Comparison of ENCODE assay signal across 10 mouse cellular contexts in genomic region chr10:107442781-107443180, GRCm38 (mm10). TPM values are rescaled to one million over a fixed set of nuclear protein-coding genes. Genes with fewer than 3 reads are reported as not detected.
A peak's percentile ranks its signal among the peaks of the same experiment; 100 is the strongest.
DNase-seq lines count a peak whose midpoint lies in the region; ATAC-seq and TF ChIP-seq lines count a peak whose summit lies in the region.
"Had no signal": no experiment of that assay in that cellular context is flagged by ENCODE, and none has a peak within 500 bp of the region (broad histone marks: within the 10 kb centered on the region; RNA-seq: fewer than 3 reads in every experiment).

No protein-coding gene starts in this region.

- H3K36me3 ChIP-seq in intestine, postnatal 0 days (ENCODE audit: control insufficient read depth, insufficient read depth), result no peaks in the 10 kb centered on the region
- no peaks in the 10 kb centered on the region for H3K36me3 ChIP-seq in intestine, embryonic 16.5 days (ENCODE audit: control insufficient read depth, insufficient read depth, low read length)
- no peaks in the 10 kb centered on the region for H3K36me3 ChIP-seq in CH12.LX (replicated peaks in 1 of 2; ENCODE audit: control insufficient read depth in 1 of 2, insufficient read depth in 1 of 2, low read length in 1 of 2)
- H3K36me3 ChIP-seq in limb, embryonic 14.5 days (ENCODE audit: control insufficient read depth, insufficient read depth, low read length), result no peaks in the 10 kb centered on the region
- H3K36me3 ChIP-seq in intestine, embryonic 15.5 days, result no peaks in the 10 kb centered on the region

- H3K4me3 ChIP-seq in intestine, postnatal 0 days (ENCODE audit: low read depth, low read length), result no peak overlapping the region
- no peak overlapping the region for H3K4me3 ChIP-seq in intestine, embryonic 16.5 days (ENCODE audit: low read length)
- no peak overlapping the region for H3K4me3 ChIP-seq in CH12.LX (replicated peaks in 1 of 3; ENCODE audit: low read depth in 2 of 3, low read length in 2 of 3, poor library complexity in 1 of 3)
- H3K4me3 ChIP-seq in limb, embryonic 14.5 days (replicated peaks; ENCODE audit: low read length), result no peak overlapping the region
- no peak overlapping the region for H3K4me3 ChIP-seq in intestine, embryonic 15.5 days (replicated peaks)

- H3K4me2 ChIP-seq in intestine, postnatal 0 days (replicated peaks; ENCODE audit: low read depth), result no peak overlapping the region
- no peak overlapping the region for H3K4me2 ChIP-seq in intestine, embryonic 16.5 days (ENCODE audit: low read depth, low read length)
- H3K4me2 ChIP-seq in CH12.LX (ENCODE audit: insufficient read depth, low read depth, poor library complexity, severe bottlenecking), result no peak overlapping the region
- no peak overlapping the region for H3K4me2 ChIP-seq in limb, embryonic 14.5 days (replicated peaks; ENCODE audit: low read depth, low read length, severe bottlenecking)
- no peak overlapping the region for H3K4me2 ChIP-seq in intestine, embryonic 15.5 days (replicated peaks)

- no peaks in the 10 kb centered on the region for H3K27me3 ChIP-seq in intestine, postnatal 0 days (replicated peaks; ENCODE audit: control insufficient read depth, insufficient read depth, low read length)
- no peaks in the 10 kb centered on the region for H3K27me3 ChIP-seq in intestine, embryonic 16.5 days (replicated peaks; ENCODE audit: control insufficient read depth, insufficient read depth, low read length)
- no peaks in the 10 kb centered on the region for H3K27me3 ChIP-seq in CH12.LX (replicated peaks)
- H3K27me3 ChIP-seq in limb, embryonic 14.5 days (ENCODE audit: control insufficient read depth, insufficient read depth, low read length), result no peaks in the 10 kb centered on the region
- H3K27me3 ChIP-seq in intestine, embryonic 15.5 days (replicated peaks), result no peaks in the 10 kb centered on the region

- no peak for ATAC-seq in intestine, postnatal 0 days
- ATAC-seq in intestine, embryonic 16.5 days, result no peak
- ATAC-seq in limb, embryonic 14.5 days (ENCODE audit: low FRiP score, low read depth), result no peak
- ATAC-seq in intestine, embryonic 15.5 days, result no peak

- 13% methylated on average over 4 of the region's 4 CpGs for WGBS in intestine, postnatal 0 days
- 11% methylated on average over 4 of the region's 4 CpGs for WGBS in intestine, embryonic 16.5 days
- WGBS in limb, embryonic 14.5 days, result 9% methylated on average over 4 of the region's 4 CpGs
- WGBS in intestine, embryonic 15.5 days, result 9% methylated on average over 4 of the region's 4 CpGs

- no peak overlapping the region for H3K27ac ChIP-seq in intestine, postnatal 0 days (ENCODE audit: low read depth, low read length)
- H3K27ac ChIP-seq in intestine, embryonic 16.5 days (ENCODE audit: low read length), result no peak overlapping the region
- no peak overlapping the region for H3K27ac ChIP-seq in CH12.LX (ENCODE audit: insufficient read depth, low read depth)
- no peak overlapping the region for H3K27ac ChIP-seq in limb, embryonic 14.5 days (replicated peaks; ENCODE audit: low read depth, low read length)
- H3K27ac ChIP-seq in intestine, embryonic 15.5 days, result no peak overlapping the region

- no peaks in the 10 kb centered on the region for H3K79me2 ChIP-seq in CH12.LX (replicated peaks; ENCODE audit: control insufficient read depth, extremely low read depth, insufficient read depth, poor library complexity, severe bottlenecking)

- peak; percentile 80 for TF ChIP-seq CTCF in intestine, postnatal 0 days (IDR thresholded peaks at IDR 0.05; ENCODE audit: low read depth)
- TF ChIP-seq CTCF in CH12.LX (conservative IDR thresholded peaks at IDR 0.05 in 1 of 2, IDR thresholded peaks at IDR 0.05 in 1 of 2; ENCODE audit: low read depth in 2 of 2, low read length in 2 of 2), result peak; percentile 18 to 45; a peak in 3 of 4 replicates

- no peak for TF ChIP-seq EP300 in CH12.LX (IDR thresholded peaks at IDR 0.05; ENCODE audit: low read length)

- no peak for TF ChIP-seq POLR2A in CH12.LX (IDR thresholded peaks at IDR 0.05; ENCODE audit: low read depth, low read length)
- TF ChIP-seq POLR2A in limb, embryonic 14.5 days (IDR thresholded peaks at IDR 0.05; ENCODE audit: borderline replicate concordance, extremely low read depth, insufficient read depth, insufficient read length), result no peak

- H3K4me1 ChIP-seq in intestine, postnatal 0 days (replicated peaks; ENCODE audit: control insufficient read depth, insufficient read depth, low read length), result no peaks in the 10 kb centered on the region
- H3K4me1 ChIP-seq in intestine, embryonic 16.5 days (ENCODE audit: control insufficient read depth, insufficient read depth, low read length), result no peaks in the 10 kb centered on the region
- H3K4me1 ChIP-seq in CH12.LX (ENCODE audit: control insufficient read depth in 1 of 2, insufficient read depth in 2 of 2), result no peaks in the 10 kb centered on the region
- H3K4me1 ChIP-seq in limb, embryonic 14.5 days (ENCODE audit: control insufficient read depth, insufficient read depth, low read length), result no peaks in the 10 kb centered on the region
- H3K4me1 ChIP-seq in intestine, embryonic 15.5 days (replicated peaks), result no peaks in the 10 kb centered on the region

- dilution Hi-C loops in CH12.LX (cut with MboI; ENCODE audit: extremely low pct_ligation_motif_present, extremely low pct_unique_long_range_greater_than_20kb, low sequenced_read_pairs), result no loop called here

- in situ Hi-C loops in CH12.LX (cut with MboI; ENCODE audit: low pct_ligation_motif_present, low pct_unique_long_range_greater_than_20kb, low sequenced_read_pairs), result no loop called here

- TF ChIP-seq RAD21 in CH12.LX (IDR thresholded peaks at IDR 0.05; ENCODE audit: low read depth, low read length), result peak; percentile 53

- DNase-seq in 3T3-L1 (ENCODE audit: low read depth, low spot score) (peak; percentile 71), CH12.LX (ENCODE audit: extremely low read depth) (no peak)
- peak; percentile 14 for DNase-seq in embryo, embryonic 9.5 days (ENCODE audit: extremely low spot score)
- DNase-seq in limb, embryonic 14.5 days (ENCODE audit: low spot score), result peak; percentile 49
- DNase-seq in spleen, postnatal 4 days (ENCODE audit: low spot score in 2 of 2), result no peak

- H3K9ac ChIP-seq in intestine, postnatal 0 days (ENCODE audit: low read depth, low read length), result no peak overlapping the region
- H3K9ac ChIP-seq in intestine, embryonic 16.5 days (ENCODE audit: low read depth, low read length), result no peak overlapping the region
- H3K9ac ChIP-seq in CH12.LX (ENCODE audit: insufficient read depth, low read depth), result no peak overlapping the region
- H3K9ac ChIP-seq in limb, embryonic 14.5 days (ENCODE audit: low read depth, low read length, severe bottlenecking), result no peak overlapping the region
- H3K9ac ChIP-seq in intestine, embryonic 15.5 days, result no peak overlapping the region

- H3K9me3 ChIP-seq in intestine, postnatal 0 days (ENCODE audit: control insufficient read depth), result no peaks in the 10 kb centered on the region
- no peaks in the 10 kb centered on the region for H3K9me3 ChIP-seq in intestine, embryonic 16.5 days (ENCODE audit: control insufficient read depth, low read length)
- H3K9me3 ChIP-seq in CH12.LX (replicated peaks; ENCODE audit: low read length), result peaks cover 27% of the 10 kb centered on the region
- H3K9me3 ChIP-seq in limb, embryonic 14.5 days (ENCODE audit: control insufficient read depth, low read length), result no peaks in the 10 kb centered on the region
- no peaks in the 10 kb centered on the region for H3K9me3 ChIP-seq in intestine, embryonic 15.5 days

TF ChIP-seq in CH12.LX, 34 proteins besides CTCF, POLR2A, EP300 and RAD21:
- peak; percentile 33 for TF ChIP-seq SMC3 (IDR thresholded peaks at IDR 0.05; ENCODE audit: low read depth, low read length)
- TF ChIP-seq JUND (conservative IDR thresholded peaks at IDR 0.05; ENCODE audit: low read depth, low read length), result no peak
TF ChIP-seq in CH12.LX: peak in this region for 1.

RNA-seq across cellular contexts. Expression of gene Myf5, which starts 43.2 kb away (rescaled TPM):
- not detected in 2 replicates for polyA plus RNA-seq in intestine, postnatal 0 days (2015; fragmentation: Nextera tagmentation; extraction: Ambion mirVana)
- 0.06 TPM in 1 of 2 replicates, not detected in the other for polyA plus RNA-seq in intestine, embryonic 16.5 days (2015; fragmentation: Nextera tagmentation; extraction: Ambion mirVana)
- not detected in 2 replicates for total RNA-seq in CH12.LX (2012; rRNA removed)
- total RNA-seq in CH12.LX (2014; rRNA removed), result not detected in 2 replicates
- polyA plus RNA-seq in CH12.LX (2012; ENCODE audit: insufficient read length, low read depth), result not detected in 2 replicates
- 9.0 and 12.2 TPM in 2 replicates for polyA plus RNA-seq in limb, embryonic 14.5 days (2012; rRNA removed)
- polyA plus RNA-seq in limb, embryonic 14.5 days (2014; fragmentation: Nextera tagmentation; extraction: Ambion mirVana), result 16.8 and 24.4 TPM in 2 replicates
- polyA plus RNA-seq in intestine, embryonic 15.5 days (2015; fragmentation: Nextera tagmentation; extraction: Ambion mirVana), result 0.13 TPM in 1 of 2 replicates, not detected in the other
- total RNA-seq: left cerebral cortex, adult 18-20 months; neutrophil, adult 5-6 weeks had no signal

RNA-seq across cellular contexts. Expression of gene Myf6, which starts 51.8 kb away (rescaled TPM):
- polyA plus RNA-seq in intestine, postnatal 0 days (2015; fragmentation: Nextera tagmentation; extraction: Ambion mirVana), result not detected in 2 replicates
- not detected in 2 replicates for polyA plus RNA-seq in intestine, embryonic 16.5 days (2015; fragmentation: Nextera tagmentation; extraction: Ambion mirVana)
- total RNA-seq in CH12.LX (2012; rRNA removed) (not detected in 2 replicates), CH12.LX (2014; rRNA removed) (not detected in 2 replicates)
- polyA plus RNA-seq in CH12.LX (2012; ENCODE audit: insufficient read length, low read depth), result not detected in 2 replicates
- 3.1 and 4.1 TPM in 2 replicates for polyA plus RNA-seq in limb, embryonic 14.5 days (2012; rRNA removed)
- polyA plus RNA-seq in limb, embryonic 14.5 days (2014; fragmentation: Nextera tagmentation; extraction: Ambion mirVana), result 4.8 and 6.7 TPM in 2 replicates
- 0.23 TPM in 1 of 2 replicates, not detected in the other for polyA plus RNA-seq in intestine, embryonic 15.5 days (2015; fragmentation: Nextera tagmentation; extraction: Ambion mirVana)
- total RNA-seq: left cerebral cortex, adult 18-20 months; neutrophil, adult 5-6 weeks had no signal

Comparison
In these comparisons a context has a peak if more than half of its experiments do, and no peak if none do; other contexts are left out.
1. DNase-seq: peak in 3T3-L1 (single experiment), embryo, embryonic 9.5 days (single experiment) and limb, embryonic 14.5 days (single experiment); none in CH12.LX (single experiment) and spleen, postnatal 4 days (0 of 2).